Mouse (Mus musculus) small intestine, adult 2 months (tissue): Measurements from ENCODE around the gene Galnt7.

Experiments
- CTCF ChIP-seq: fragments of 200-500 bp; IDR thresholded peaks from 2 replicates; pipeline ENCODE4 v1.5.1; 2012; ENCODE audit warnings: low read depth, mild to moderate bottlenecking, control low read depth, inconsistent platforms, low read length, moderate library complexity, mixed read lengths; ENCODE audit not compliant: insufficient replicate concordance, insufficient read length; ENCODE audit errors: extremely low read depth
- POLR2A ChIP-seq: fragments of 200-500 bp; IDR thresholded peaks from 2 replicates; pipeline ENCODE4 v1.6.1; 2012; ENCODE audit warnings: low read depth, mild to moderate bottlenecking, control low read depth, inconsistent platforms, low read length, moderate library complexity

DNA sequence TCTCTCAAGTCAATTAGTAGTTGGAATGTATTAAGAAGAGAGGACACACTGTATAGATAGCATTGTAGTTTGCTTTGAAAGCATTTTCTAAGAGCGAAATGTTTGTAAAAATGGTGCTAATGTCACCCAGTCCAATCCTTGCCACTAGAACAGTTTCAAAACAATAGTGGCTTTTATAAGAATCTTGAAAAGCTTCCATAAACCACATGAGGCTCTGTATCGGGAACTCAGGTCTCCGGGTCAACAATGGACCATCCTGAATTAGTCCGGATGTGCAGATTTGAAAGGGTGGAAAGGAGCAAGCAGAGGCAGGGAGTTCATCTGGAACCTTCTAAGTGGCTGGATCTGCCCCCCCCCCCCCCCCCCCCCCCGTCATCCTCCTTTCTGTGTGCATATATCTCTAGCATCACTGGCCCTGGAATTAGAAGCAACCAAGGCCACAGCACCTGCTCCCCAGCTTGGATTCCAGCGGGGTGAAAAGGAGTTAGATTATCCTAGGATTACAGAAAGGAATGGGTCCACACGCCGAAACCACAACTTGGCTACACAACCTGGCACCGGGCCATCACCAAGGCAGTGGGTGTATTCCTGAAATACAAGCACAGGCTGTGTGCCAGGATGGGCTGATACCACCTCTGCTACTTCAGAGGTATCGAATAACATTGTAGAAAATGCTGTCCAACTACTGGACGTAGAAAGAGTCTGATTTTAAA is 42.0 kb downstream of the Galnt7 start:
- no peak for TF ChIP-seq CTCF
- no peak for TF ChIP-seq POLR2A
